Mouse (Mus musculus) heart, embryonic 14.5 days (tissue): ENCODE measurements around the gene Fermt2. TPM values are rescaled to one million over a fixed set of nuclear protein-coding genes. Genes with fewer than 3 reads are reported as not detected.
A peak's percentile ranks its signal among the peaks of the same experiment; 100 is the strongest.

ENCODE experiments used
- ATAC-seq: fragments of 200-750 bp; cut with Nextera tagmentation; 2 replicates; pipeline ENCODE4 v1.8.0; 2017; ENCODE audit warnings: low read depth, moderate TSS enrichment; ENCODE audit not compliant: insufficient number of reproducible peaks, insufficient read depth, low FRiP score
- H3K27ac ChIP-seq, 2 experiments: fragments of 200-500 bp in 1 of 2; fragments of 300-500 bp in 1 of 2; sonication (generic) in 1 of 2; replicated peaks in 1 of 2; 2 replicates each; pipeline ENCODE4 v1.5.1; 2012 to 2014; ENCODE audit warnings: low read depth in 2 of 2, low read length in 2 of 2, control low read depth in 1 of 2, mild to moderate bottlenecking in 1 of 2, mixed read lengths in 1 of 2; ENCODE audit not compliant: control insufficient read depth in 1 of 2, insufficient read depth in 1 of 2
- H3K27me3 ChIP-seq: fragments of 300-500 bp; sonication (generic); 2 replicates; pipeline ENCODE4 v1.6.1; 2014; ENCODE audit warnings: mild to moderate bottlenecking, low read length, control low read depth; ENCODE audit not compliant: control insufficient read depth, insufficient read depth
- H3K36me3 ChIP-seq: fragments of 300-500 bp; sonication (generic); 2 replicates; pipeline ENCODE4 v1.6.1; 2014; ENCODE audit warnings: mild to moderate bottlenecking, control low read depth, low read length, mixed read lengths; ENCODE audit not compliant: control insufficient read depth, insufficient read depth
- H3K4me1 ChIP-seq, 2 experiments: fragments of 200-500 bp in 1 of 2; fragments of 300-500 bp in 1 of 2; sonication (generic) in 1 of 2; 2 replicates each; pipeline ENCODE4 v1.6.1; 2012 to 2014; ENCODE audit warnings: low read length in 2 of 2, control low read depth in 1 of 2, mixed read lengths in 1 of 2; ENCODE audit not compliant: control insufficient read depth in 2 of 2, insufficient read depth in 2 of 2
- H3K4me2 ChIP-seq: fragments of 300-500 bp; sonication (generic); 2 replicates; pipeline ENCODE4 v1.6.1; 2014; ENCODE audit warnings: mild to moderate bottlenecking, low read length
- H3K4me3 ChIP-seq, 2 experiments: fragments of 200-500 bp in 1 of 2; fragments of 300-500 bp in 1 of 2; sonication (generic) in 1 of 2; 2 replicates each; pipeline ENCODE4 v1.5.1; 2012 to 2014; ENCODE audit warnings: low read length in 2 of 2, mild to moderate bottlenecking in 2 of 2, control low read depth in 1 of 2, low read depth in 1 of 2, moderate library complexity in 1 of 2; ENCODE audit not compliant: control insufficient read depth in 1 of 2, insufficient read depth in 1 of 2
- H3K9ac ChIP-seq: fragments of 300-500 bp; sonication (generic); 2 replicates; pipeline ENCODE4 v1.6.1; 2014; ENCODE audit warnings: mild to moderate bottlenecking, low read length
- H3K9me3 ChIP-seq: fragments of 300-500 bp; sonication (generic); 2 replicates; pipeline ENCODE4 v1.6.1; 2016; ENCODE audit warnings: low read length, control low read depth; ENCODE audit not compliant: control insufficient read depth
- WGBS: fragments of 180-500 bp; shearing (Covaris S2); extraction: QIAGEN DNeasy Blood & Tissue Kit; methylation state at CpG from one replicate; pipeline ENCODE4 v1.1.7; 2014; 5-methylcytosine and 5-hydroxymethylcytosine counted together
- polyA plus RNA-seq: library from polyadenylated mRNA; unstranded; fragments of >200 nt; fragmentation: Nextera tagmentation; extraction: Ambion mirVana; gene quantifications from 2 replicates; pipeline ENCODE4 v1.2.1, GENCODE M21; 2014

The Fermt2 gene
- polyA plus RNA-seq, 1 experiment from 2014 or later = 228 TPM

GRCm38 (mm10) chr14:45455651-45456501, 74.0 kb downstream of the Fermt2 start:
- Histone ChIP-seq H3K9ac (no peak overlapping the region), H3K27ac (peak overlapping the region; percentile 55 to 81), H3K4me1 (peaks cover 39 to 50% of the 10 kb centered on the region in 2 experiments), H3K4me2 (no peak overlapping the region), H3K9me3 (no peaks in the 10 kb centered on the region), H3K4me3 (no peak overlapping the region), H3K36me3 (peaks cover 37% of the 10 kb centered on the region), H3K27me3 (no peaks in the 10 kb centered on the region)
- no peak for ATAC-seq
- 52% methylated on average over 12 of the region's 12 CpGs for WGBS

GRCm38 (mm10) chr14:45453538-45454233, 76.2 kb downstream of the Fermt2 start:
- WGBS = 48% methylated on average over 5 of the region's 5 CpGs
- H3K9ac ChIP-seq = 0 out of 2 replicates have a peak overlapping the region, but pooled peaks have one; percentile 14

GRCm38 (mm10) chr14:45452861-45453512, 76.9 kb downstream of the Fermt2 start:
- Histone ChIP-seq H3K4me2 (peak overlapping the region; percentile 34), H3K9ac (peak overlapping the region; percentile 28; the same call in 1 of the 2 replicates), H3K4me1 (peaks cover 39 to 54% of the 10 kb centered on the region in 2 experiments), H3K4me3 (no peak overlapping the region), H3K9me3 (no peaks in the 10 kb centered on the region), H3K36me3 (peaks cover 10% of the 10 kb centered on the region), H3K27ac (peak overlapping the region; percentile 81 to 88), H3K27me3 (no peaks in the 10 kb centered on the region)
- 0 out of 2 replicates have a peak, but pooled peaks have one; percentile 51 for ATAC-seq
- WGBS = 13% methylated on average over 11 of the region's 11 CpGs

More at GRCm38 (mm10) chr14:45453538-45454233, 76.2 kb downstream of the Fermt2 start:
- Histone ChIP-seq H3K4me1 (peaks cover 39 to 54% of the 10 kb centered on the region in 2 experiments), H3K9me3 (no peaks in the 10 kb centered on the region), H3K4me2 (no peak overlapping the region), H3K27me3 (no peaks in the 10 kb centered on the region), H3K36me3 (peaks cover 17% of the 10 kb centered on the region), H3K27ac (peak overlapping the region; percentile 81 to 88), H3K4me3 (no peak overlapping the region)
- no peak for ATAC-seq

- Histone ChIP-seq H3K36me3 (0 out of 2 replicates have a peak, but pooled peaks cover 2% of the 10 kb centered on the region), H3K4me2 (no peak overlapping the region), H3K4me1 (peaks cover 39 to 52% of the 10 kb centered on the region in 2 experiments), H3K27me3 (no peaks in the 10 kb centered on the region), H3K9ac (no peak overlapping the region), H3K4me3 (no peak overlapping the region), H3K9me3 (no peaks in the 10 kb centered on the region), H3K27ac (peak overlapping the region; percentile 81 to 88)
- WGBS = 37% methylated on average over 4 of the region's 4 CpGs
- no peak for ATAC-seq
Observed at GRCm38 (mm10) chr14:45452148-45452547, 77.8 kb downstream of the Fermt2 start.

- no peaks in the 10 kb centered on the region for H3K9me3 ChIP-seq
- peak overlapping the region; percentile 42 to 43; a peak in 2 of 4 replicates for H3K27ac ChIP-seq
- no peaks in the 10 kb centered on the region for H3K27me3 ChIP-seq
- no peak overlapping the region for H3K4me2 ChIP-seq
- no peak overlapping the region for H3K4me3 ChIP-seq
- H3K9ac ChIP-seq = no peak overlapping the region
- peaks cover 35 to 49% of the 10 kb centered on the region in 2 experiments for H3K4me1 ChIP-seq
- ATAC-seq = 0 out of 2 replicates have a peak, but pooled peaks have one; percentile 47
- WGBS = 20% methylated on average over 2 of the region's 2 CpGs
- 0 out of 2 replicates have a peak, but pooled peaks cover 2% of the 10 kb centered on the region for H3K36me3 ChIP-seq
Observed at GRCm38 (mm10) chr14:45451090-45451489, 78.8 kb downstream of the Fermt2 start.

- Histone ChIP-seq H3K9me3 (no peaks in the 10 kb centered on the region), H3K36me3 (no peaks in the 10 kb centered on the region), H3K27ac (no peak overlapping the region), H3K4me3 (no peak overlapping the region), H3K27me3 (no peaks in the 10 kb centered on the region), H3K9ac (no peak overlapping the region), H3K4me1 (peaks cover 13 to 24% of the 10 kb centered on the region in 2 experiments), H3K4me2 (no peak overlapping the region)
- no peak for ATAC-seq
- 78% methylated on average over 3 of the region's 3 CpGs for WGBS
Observed at GRCm38 (mm10) chr14:45446777-45447176, 83.1 kb downstream of the Fermt2 start.

GRCm38 (mm10) chr14:45445445-45445844, 84.5 kb downstream of the Fermt2 start:
- 23% methylated on average over 12 of the region's 12 CpGs for WGBS
- H3K36me3 ChIP-seq = no peaks in the 10 kb centered on the region
- H3K4me1 ChIP-seq = peaks cover 9 to 12% of the 10 kb centered on the region in 2 experiments
- H3K27me3 ChIP-seq = no peaks in the 10 kb centered on the region
- H3K9me3 ChIP-seq = no peaks in the 10 kb centered on the region
- peak overlapping the region; percentile 39 to 44; a peak in 3 of 4 replicates for H3K27ac ChIP-seq
- 0 out of 2 replicates have a peak overlapping the region, but pooled peaks have one; percentile 24 for H3K4me2 ChIP-seq
- peak overlapping the region; percentile 7; the same call in 1 of the 2 replicates for H3K9ac ChIP-seq
- H3K4me3 ChIP-seq = no peak overlapping the region
- ATAC-seq = peak; percentile 55; the same call in 1 of the 2 replicates
